Mouse (Mus musculus) kidney, postnatal 0 days (tissue): ENCODE results near the gene Snx12. TPM values are rescaled to one million over a fixed set of nuclear protein-coding genes. Genes with fewer than 3 reads are reported as not detected.

Experiments
- ATAC-seq: fragments of 200-750 bp; cut with Nextera tagmentation; replicated peaks from 2 replicates; pipeline ENCODE4 v1.8.0; 2017; ENCODE audit warnings: low read depth, moderate number of reproducible peaks, moderate TSS enrichment, moderate library complexity; ENCODE audit not compliant: low FRiP score
- DNase-seq: peaks from one replicate; pipeline ENCODE4 v3.0.0-alpha.2; 2016; ENCODE audit warnings: low spot score
- H3K27ac ChIP-seq: fragments of 300-500 bp; sonication (generic); 2 replicates; pipeline ENCODE4 v1.5.1; 2014; ENCODE audit warnings: mild to moderate bottlenecking
- H3K27me3 ChIP-seq: fragments of 300-500 bp; sonication (generic); 2 replicates; pipeline ENCODE4 v1.6.1; 2014; ENCODE audit warnings: low read length, mixed read lengths; ENCODE audit not compliant: insufficient read depth
- H3K36me3 ChIP-seq: fragments of 300-500 bp; sonication (generic); 2 replicates; pipeline ENCODE4 v1.6.1; 2014; ENCODE audit warnings: low read length, mixed read lengths; ENCODE audit not compliant: insufficient read depth
- H3K4me1 ChIP-seq: fragments of 300-500 bp; sonication (generic); replicated peaks from 2 replicates; pipeline ENCODE4 v1.6.1; 2014; ENCODE audit warnings: antibody characterized with exemption, low read length, mixed read lengths; ENCODE audit not compliant: insufficient read depth
- H3K4me2 ChIP-seq: fragments of 300-500 bp; sonication (generic); 2 replicates; pipeline ENCODE4 v1.6.1; 2014; ENCODE audit warnings: mild to moderate bottlenecking, low read length, moderate library complexity, mixed read lengths
- H3K4me3 ChIP-seq: fragments of 300-500 bp; sonication (generic); replicated peaks from 2 replicates; pipeline ENCODE4 v1.5.1; 2014; ENCODE audit warnings: low read depth, low read length
- H3K9ac ChIP-seq: fragments of 300-500 bp; sonication (generic); 2 replicates; pipeline ENCODE4 v1.6.1; 2014; ENCODE audit warnings: low read depth, low read length
- H3K9me3 ChIP-seq: fragments of 300-500 bp; sonication (generic); replicated peaks from 2 replicates; pipeline ENCODE4 v1.6.1; 2016; ENCODE audit warnings: low read length, inconsistent platforms, mixed read lengths
- CTCF ChIP-seq: IDR thresholded peaks from 2 replicates; pipeline ENCODE4 v1.5.1; 2016; ENCODE audit warnings: antibody characterized with exemption, low read depth, mild to moderate bottlenecking, moderate library complexity
- WGBS: fragments of 180-500 bp; shearing (Covaris S2); extraction: QIAGEN DNeasy Blood & Tissue Kit; methylation state at CpG from one replicate; pipeline ENCODE4 v1.1.7; 2014; 5-methylcytosine and 5-hydroxymethylcytosine counted together
- polyA plus RNA-seq: library from polyadenylated mRNA; unstranded; fragments of >200 nt; fragmentation: Nextera tagmentation; extraction: Ambion mirVana; gene quantifications from 2 replicates; pipeline ENCODE4 v1.2.1, GENCODE M21; 2015

Gene Snx12
- polyA plus RNA-seq, 1 experiment from 2014 or later, result 46.7 TPM

DNA sequence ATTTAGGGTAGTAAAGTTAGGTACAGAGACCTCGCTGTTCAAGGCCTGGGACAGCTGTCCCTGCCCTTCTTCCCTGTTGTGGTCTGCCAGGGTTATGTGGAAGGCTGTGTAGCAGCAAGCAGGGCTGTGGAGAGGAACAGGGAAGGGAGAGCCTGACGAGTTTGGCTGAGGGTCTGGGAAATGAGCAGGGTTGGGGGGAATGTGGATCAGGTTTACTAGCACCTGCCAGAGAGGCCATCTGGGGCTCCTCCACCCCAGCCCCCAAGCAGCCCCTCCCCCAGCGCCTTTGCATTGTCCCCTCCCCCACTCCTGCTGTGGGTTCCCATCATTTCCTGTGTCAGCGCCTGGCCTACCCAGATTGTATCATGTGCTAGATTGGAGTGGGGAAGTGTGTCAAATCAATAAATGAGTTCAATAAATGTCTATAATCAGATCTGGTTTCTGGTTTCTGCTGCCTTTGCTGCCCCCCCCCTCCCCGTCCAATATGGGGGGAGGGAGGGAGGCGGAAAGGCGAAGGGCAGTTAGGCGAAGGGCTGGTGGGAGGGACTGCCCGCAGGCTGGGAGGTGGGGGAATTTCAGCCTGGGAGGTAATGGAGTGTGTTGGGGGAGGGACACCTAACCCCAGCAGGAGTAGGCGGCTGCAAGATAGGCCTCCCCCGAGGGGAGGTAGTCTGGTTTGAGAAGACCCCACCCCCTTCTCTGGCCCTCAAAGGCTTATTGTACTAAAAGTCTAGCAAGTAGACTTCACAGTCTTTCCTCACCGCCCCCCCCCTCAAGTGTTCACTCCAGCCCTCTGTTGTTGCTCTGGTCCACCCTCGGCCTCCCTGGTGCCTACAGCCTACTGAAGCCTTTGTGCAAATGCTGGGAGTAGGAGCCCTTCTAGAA, 38.3 kb upstream of the Snx12 start:
- Histone ChIP-seq H3K27ac (peak overlapping the region; percentile 54), H3K4me2 (no peak overlapping the region), H3K9ac (no peak overlapping the region), H3K36me3 (no peaks in the 10 kb centered on the region), H3K4me3 (no peak overlapping the region), H3K9me3 (no peaks in the 10 kb centered on the region), H3K27me3 (no peaks in the 10 kb centered on the region), H3K4me1 (0 out of 2 replicates have a peak, but pooled peaks cover 9% of the 10 kb centered on the region)
- peak; percentile 70 for DNase-seq
- TF ChIP-seq CTCF, result no peak
- ATAC-seq, result peak; percentile 79
- WGBS, result 31% methylated on average over 12 of the region's 13 CpGs

DNA sequence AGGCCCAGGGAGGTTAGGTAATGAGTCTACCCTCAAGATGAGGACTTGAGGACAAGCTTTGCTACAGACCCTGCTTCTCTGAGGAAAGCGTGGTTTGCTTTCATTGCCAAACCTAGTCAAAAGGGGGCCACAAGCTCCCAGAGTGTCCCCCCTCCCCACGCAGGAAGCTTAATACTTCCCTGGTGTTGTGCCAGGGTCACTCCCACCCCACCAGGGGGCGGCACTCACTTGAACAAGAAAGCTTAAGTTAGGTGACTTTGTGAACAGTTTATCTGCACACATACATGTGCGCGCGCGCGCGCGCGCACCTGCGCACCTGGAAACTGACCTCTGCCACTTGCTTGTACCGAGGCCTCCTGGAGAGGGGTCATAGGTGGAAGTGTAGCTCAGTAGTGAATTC, 34.2 kb upstream of the Snx12 start:
- Histone ChIP-seq H3K27me3 (no peaks in the 10 kb centered on the region), H3K4me3 (no peak overlapping the region), H3K4me2 (peak overlapping the region; percentile 71), H3K27ac (no peak overlapping the region), H3K9me3 (no peaks in the 10 kb centered on the region), H3K36me3 (no peaks in the 10 kb centered on the region), H3K4me1 (0 out of 2 replicates have a peak, but pooled peaks cover 7% of the 10 kb centered on the region), H3K9ac (no peak overlapping the region)
- DNase-seq, result no peak
- peak; percentile 45 for TF ChIP-seq CTCF
- WGBS, result 80% methylated on average over 13 of the region's 13 CpGs
- ATAC-seq, result no peak

DNA sequence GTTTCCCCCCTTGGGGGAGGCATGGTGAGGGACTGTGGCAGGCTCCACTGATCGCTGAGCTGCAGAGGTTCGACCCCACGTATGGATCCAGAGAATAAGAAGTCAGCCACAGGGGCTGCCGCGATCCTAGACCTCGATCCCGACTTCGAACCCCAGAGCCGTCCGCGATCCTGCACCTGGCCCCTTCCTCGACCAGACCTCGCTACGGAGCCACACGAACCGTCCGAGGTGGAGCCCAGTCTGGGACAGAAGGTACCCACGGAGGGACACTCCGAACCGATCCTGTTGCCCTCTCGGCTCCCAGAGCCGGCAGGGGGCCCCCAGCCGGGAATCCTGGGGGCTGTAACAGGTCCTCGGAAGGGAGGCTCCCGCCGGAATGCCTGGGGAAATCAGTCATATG, 32.4 kb upstream of the Snx12 start:
- WGBS, result 28% methylated on average over 26 of the region's 26 CpGs
- Histone ChIP-seq H3K36me3 (no peaks in the 10 kb centered on the region), H3K27me3 (no peaks in the 10 kb centered on the region), H3K27ac (peak overlapping the region; percentile 73; the same call in 1 of the 2 replicates), H3K9me3 (no peaks in the 10 kb centered on the region), H3K4me1 (no peaks in the 10 kb centered on the region), H3K4me3 (peak overlapping the region; percentile 51), H3K9ac (peak overlapping the region; percentile 59), H3K4me2 (peak overlapping the region; percentile 71)
- DNase-seq (no peak), ATAC-seq (peak; percentile 16; the same call in 1 of the 2 replicates)
- TF ChIP-seq CTCF, result 0 out of 2 replicates have a peak, but pooled peaks have one; percentile 8

DNA sequence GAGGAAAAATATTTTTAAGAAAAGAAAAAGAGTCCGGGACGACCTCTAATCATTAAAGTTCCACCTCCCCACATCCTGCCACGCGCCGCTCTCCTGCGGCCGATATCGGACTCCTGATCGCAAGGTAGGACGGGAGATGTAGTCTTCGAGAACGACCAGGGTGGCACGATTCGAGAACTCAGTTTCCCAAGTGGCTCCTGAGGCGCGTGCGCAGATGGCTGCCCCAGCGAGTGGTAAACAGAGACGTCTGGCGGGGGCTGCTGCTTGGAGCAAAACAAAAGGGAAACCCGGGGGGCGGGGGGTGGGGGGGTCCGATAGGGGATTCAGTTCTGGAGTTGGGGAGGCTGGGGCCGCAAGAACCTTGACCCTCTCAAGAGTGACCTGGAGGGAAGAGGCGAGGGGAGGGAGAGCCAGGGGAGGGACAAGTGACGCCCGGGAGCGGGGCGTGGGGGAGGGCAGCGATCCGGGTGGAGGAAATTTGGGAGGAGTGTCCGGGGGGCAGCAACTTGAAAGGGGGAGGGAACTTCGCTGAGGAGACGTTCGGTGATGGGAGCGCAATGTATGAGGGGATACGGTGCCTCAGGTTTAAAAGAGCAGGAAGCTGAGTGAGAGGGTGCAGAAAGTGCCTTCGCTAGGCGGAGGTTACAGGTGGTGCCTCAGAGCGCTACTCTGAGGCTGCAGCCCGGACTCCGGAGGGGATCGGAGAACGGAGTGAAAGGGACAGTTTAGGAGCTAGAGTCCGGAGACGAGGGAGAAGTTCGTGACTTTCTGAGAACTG, 31.8 kb upstream of the Snx12 start, which contains the start of gene Foxo4:
Foxo4 (plus strand) TSS at position 577 of the 778 bp plus-strand sequence.
- Histone ChIP-seq H3K4me3 (peak within 1 kb of the TSS; percentile 51), H3K9me3 (no peaks in the 10 kb centered on the region)
- WGBS, result 30% methylated on average over 47 of the region's 47 CpGs

DNA sequence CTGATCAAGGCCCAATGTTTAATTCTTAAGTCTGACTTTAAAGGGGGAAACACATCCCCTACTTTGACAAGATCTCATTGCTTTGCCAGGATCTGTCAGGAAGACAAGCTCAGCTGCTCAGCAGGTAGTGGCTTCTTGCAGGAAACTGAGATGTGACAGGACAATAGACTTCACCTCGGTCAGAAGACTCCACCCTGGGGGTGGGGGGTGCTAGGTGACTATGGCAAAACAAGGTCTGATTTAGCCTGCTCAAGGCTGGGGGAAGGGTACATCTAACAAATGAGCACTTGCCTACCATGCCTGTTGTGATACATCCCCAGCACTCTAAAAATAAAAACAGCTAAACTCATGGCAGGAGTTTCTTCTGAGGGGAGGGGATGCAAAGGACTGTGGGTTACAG, 22.6 kb upstream of the Snx12 start:
- H3K9ac ChIP-seq, result no peak overlapping the region
- WGBS, result 22% methylated on average over 1 of the region's 1 CpGs
- H3K27ac ChIP-seq, result no peak overlapping the region
- no peaks in the 10 kb centered on the region for H3K27me3 ChIP-seq
- H3K4me3 ChIP-seq, result no peak overlapping the region
- DNase-seq (no peak), ATAC-seq (no peak)
- no peaks in the 10 kb centered on the region for H3K9me3 ChIP-seq
- H3K4me1 ChIP-seq, result no peaks in the 10 kb centered on the region
- no peak overlapping the region for H3K4me2 ChIP-seq
- no peaks in the 10 kb centered on the region for H3K36me3 ChIP-seq
- TF ChIP-seq CTCF, result no peak

More for the DNA sequence above, 31.8 kb upstream of the Snx12 start, which contains the start of gene Foxo4:
- no peaks in the 10 kb centered on the region for H3K4me1 ChIP-seq
- peak within 1 kb of the TSS; percentile 59 for H3K9ac ChIP-seq
- ATAC-seq (peak; percentile 88), DNase-seq (peak; percentile 93)
- no peak for TF ChIP-seq CTCF
- H3K36me3 ChIP-seq, result no peaks in the 10 kb centered on the region
- H3K4me2 ChIP-seq, result peak within 1 kb of the TSS; percentile 71
- H3K27me3 ChIP-seq, result no peaks in the 10 kb centered on the region
- H3K27ac ChIP-seq, result peak within 1 kb of the TSS; percentile 73

DNA sequence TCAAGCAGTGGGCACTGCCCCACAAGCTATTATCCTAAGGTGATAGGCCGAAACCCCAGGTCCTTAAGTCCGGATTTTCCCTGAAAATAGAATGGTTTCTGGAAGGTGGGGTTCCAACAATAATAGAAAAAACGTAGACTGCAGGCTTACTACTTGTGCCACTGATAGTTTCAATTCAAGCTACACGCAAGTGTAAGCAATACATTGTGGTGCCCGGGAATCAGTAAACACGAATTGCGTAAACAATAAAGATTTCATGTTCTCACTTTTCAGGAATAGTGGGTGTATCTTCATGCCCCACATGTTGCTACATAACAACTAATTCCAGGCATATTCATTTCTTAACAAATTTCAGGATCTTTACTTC, 416 bp upstream of the Snx12 start:
- Histone ChIP-seq H3K9me3 (no peaks in the 10 kb centered on the region), H3K36me3 (no peaks in the 10 kb centered on the region), H3K4me1 (no peaks in the 10 kb centered on the region), H3K27me3 (no peaks in the 10 kb centered on the region), H3K4me3 (peak overlapping the region; percentile 52), H3K27ac (0 out of 2 replicates have a peak overlapping the region, but pooled peaks have one; percentile 25), H3K9ac (no peak overlapping the region), H3K4me2 (peak overlapping the region; percentile 56)
- TF ChIP-seq CTCF, result no peak
- DNase-seq (no peak), ATAC-seq (no peak)
- WGBS, result 41% methylated on average over 7 of the region's 7 CpGs
